Mouse (Mus musculus) heart, adult 8-10 months (tissue): Measurements from ENCODE around the gene Strn. TPM values are rescaled to one million over a fixed set of nuclear protein-coding genes. Genes with fewer than 3 reads are reported as not detected.

Experiments
- DNase-seq: peaks from one replicate; pipeline ENCODE4 v3.0.0; 2022; ENCODE audit warnings: low spot score
- total RNA-seq, 4 experiments: library from RNA; stranded (reverse); gene quantifications; 2 replicates each; pipeline ENCODE4 v1.2.4; 2022

Gene Strn
- total RNA-seq, result 10 to 100 TPM; 20.0 to 25.9 (median 24.3) TPM

- no peak for DNase-seq
Observed at GRCm38 (mm10) chr17:78737096-78737495, at the start of gene Strn. Strn (minus strand) TSS chr17:78737196.

GRCm38 (mm10) chr17:78778765-78779164 is 41.8 kb upstream of the Strn start:
- no peak for DNase-seq

GRCm38 (mm10) chr17:78772317-78772716 is 35.3 kb upstream of the Strn start:
- no peak for DNase-seq

- DNase-seq, result no peak
Observed at GRCm38 (mm10) chr17:78770932-78771331, 33.9 kb upstream of the Strn start.

- DNase-seq, result peak; percentile 13
Observed at GRCm38 (mm10) chr17:78769341-78769740, 32.3 kb upstream of the Strn start.

GRCm38 (mm10) chr17:78768937-78769336 is 31.9 kb upstream of the Strn start:
- peak; percentile 21 for DNase-seq

- no peak for DNase-seq
Observed at GRCm38 (mm10) chr17:78767546-78767945, 30.6 kb upstream of the Strn start.

- no peak for DNase-seq
Observed at GRCm38 (mm10) chr17:78766084-78766483, 29.1 kb upstream of the Strn start.

GRCm38 (mm10) chr17:78763272-78763671 is 26.3 kb upstream of the Strn start:
- no peak for DNase-seq

- DNase-seq, result no peak
Observed at GRCm38 (mm10) chr17:78752938-78753655, 16.1 kb upstream of the Strn start.

GRCm38 (mm10) chr17:78752064-78752463 is 15.1 kb upstream of the Strn start:
- DNase-seq, result no peak

- no peak for DNase-seq
Observed at GRCm38 (mm10) chr17:78748440-78748839, 11.4 kb upstream of the Strn start.

- no peak for DNase-seq
Observed at GRCm38 (mm10) chr17:78738416-78738815, 1.4 kb upstream of the Strn start.

- no peak for DNase-seq
Observed at GRCm38 (mm10) chr17:78737771-78738170, 775 bp upstream of the Strn start.

GRCm38 (mm10) chr17:78736473-78736988 is 465 bp downstream of the Strn start:
- DNase-seq, result peak; percentile 99

- no peak for DNase-seq
Observed at GRCm38 (mm10) chr17:78735731-78736472, 1.1 kb downstream of the Strn start.

GRCm38 (mm10) chr17:78734806-78735205 is 2.2 kb downstream of the Strn start:
- no peak for DNase-seq

- DNase-seq, result no peak
Observed at GRCm38 (mm10) chr17:78732056-78732455, 4.9 kb downstream of the Strn start.

- no peak for DNase-seq
Observed at GRCm38 (mm10) chr17:78726746-78727449, 10.1 kb downstream of the Strn start.

- DNase-seq, result no peak
Observed at GRCm38 (mm10) chr17:78724461-78725055, 12.4 kb downstream of the Strn start.

- no peak for DNase-seq
Observed at GRCm38 (mm10) chr17:78721690-78722089, 15.3 kb downstream of the Strn start.

GRCm38 (mm10) chr17:78719086-78719485 is 17.9 kb downstream of the Strn start:
- no peak for DNase-seq
